Mouse (Mus musculus) thymus, adult 2 months (tissue): ENCODE data around the gene Vmn1r151. TPM values are rescaled to one million over a fixed set of nuclear protein-coding genes. Genes with fewer than 3 reads are reported as not detected.
"Not testable (repeated sequence)": the region's sequence is repeated elsewhere in the genome, so short reads cannot be mapped to it uniquely, and the experiment has no call there.

Experiments
- DNase-seq: peaks from one replicate; pipeline ENCODE4 v3.0.0; 2021
- H3K27ac ChIP-seq: fragments of 200-500 bp; 2 replicates; pipeline ENCODE4 v1.5.1; 2012; ENCODE audit warnings: low read length, control low read depth; ENCODE audit not compliant: control insufficient read depth, insufficient read depth
- H3K27me3 ChIP-seq: fragments of 200-500 bp; 2 replicates; pipeline ENCODE4 v1.6.1; 2012; ENCODE audit warnings: mild to moderate bottlenecking, low read length, moderate library complexity, mixed read lengths; ENCODE audit not compliant: control insufficient read depth, insufficient read depth
- H3K36me3 ChIP-seq: fragments of 200-500 bp; 2 replicates; pipeline ENCODE4 v1.6.1; 2012; ENCODE audit warnings: mild to moderate bottlenecking, low read length, moderate library complexity; ENCODE audit not compliant: control insufficient read depth, insufficient read depth
- H3K4me1 ChIP-seq: fragments of 200-500 bp; replicated peaks from 2 replicates; pipeline ENCODE4 v1.6.1; 2012; ENCODE audit warnings: low read length; ENCODE audit not compliant: control insufficient read depth, insufficient read depth
- H3K4me3 ChIP-seq: fragments of 200-500 bp; 2 replicates; pipeline ENCODE4 v1.5.1; 2012; ENCODE audit warnings: mild to moderate bottlenecking, low read length, control low read depth, moderate library complexity; ENCODE audit not compliant: control insufficient read depth, insufficient read depth
- whole genome bisulfite sequencing: fragments of 180-500 bp; shearing (Covaris S2); methylation state at CpG from one replicate; pipeline ENCODE4 v1.1.7; 2018; 5-methylcytosine and 5-hydroxymethylcytosine counted together
- polyA plus RNA-seq: library from polyadenylated mRNA; depleted of rRNA; stranded (reverse); fragments of >200 nt; gene quantifications from 2 replicates; pipeline ENCODE4 v1.2.3, GENCODE M21; 2012; rRNA removed

Vmn1r151 gene
- polyA plus RNA-seq, result not detected in 2 replicates

DNA sequence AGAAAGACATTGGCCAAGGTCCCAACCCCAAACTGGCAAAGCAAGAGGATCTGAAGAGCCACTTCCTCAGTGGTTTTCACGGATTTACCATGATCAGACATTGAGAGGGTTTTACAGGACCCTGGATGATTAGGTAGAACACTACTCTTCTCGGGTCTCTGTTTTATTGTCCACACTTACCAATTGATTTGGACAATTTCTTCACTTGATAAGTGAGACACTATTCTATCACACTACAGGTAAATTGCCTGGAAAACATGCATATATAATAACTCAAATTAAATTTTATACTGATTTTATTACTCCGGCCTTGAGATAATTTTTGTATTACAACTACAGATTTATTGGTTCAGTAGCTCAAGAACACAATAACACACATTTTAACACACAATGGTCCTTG, at the start of gene Vmn1r151:
Gene Vmn1r151, minus strand, starts transcription at position 101 of the 400 bp plus-strand sequence.
- not testable (repeated sequence) for H3K4me3 ChIP-seq, H3K27me3 ChIP-seq, DNase-seq, H3K4me1 ChIP-seq, H3K27ac ChIP-seq, H3K36me3 ChIP-seq
- WGBS, result 60% methylated on average over 2 of the region's 3 CpGs

GRCm38 (mm10) chr7:22534787-22535186, 35.3 kb upstream of the Vmn1r151 start, which contains the start of gene Gm8677:
Gm8677 (minus strand) TSS chr7:22534887.
- WGBS, result no CpG with 5 or more reads among the region's 1 CpGs
- not testable (repeated sequence) for H3K4me1 ChIP-seq

GRCm38 (mm10) chr7:22522667-22523066, 23.2 kb upstream of the Vmn1r151 start, which contains the start of gene Vmn1r152:
Vmn1r152 (plus strand) TSS chr7:22522967.
- not testable (repeated sequence) for H3K4me1 ChIP-seq, H3K27ac ChIP-seq, H3K36me3 ChIP-seq, H3K4me3 ChIP-seq, DNase-seq, H3K27me3 ChIP-seq
- WGBS, result no CpG with 5 or more reads among the region's 3 CpGs

More at GRCm38 (mm10) chr7:22534787-22535186, 35.3 kb upstream of the Vmn1r151 start, which contains the start of gene Gm8677:
- H3K27me3 ChIP-seq, H3K27ac ChIP-seq, DNase-seq, H3K36me3 ChIP-seq, H3K4me3 ChIP-seq: not testable (repeated sequence)

DNA sequence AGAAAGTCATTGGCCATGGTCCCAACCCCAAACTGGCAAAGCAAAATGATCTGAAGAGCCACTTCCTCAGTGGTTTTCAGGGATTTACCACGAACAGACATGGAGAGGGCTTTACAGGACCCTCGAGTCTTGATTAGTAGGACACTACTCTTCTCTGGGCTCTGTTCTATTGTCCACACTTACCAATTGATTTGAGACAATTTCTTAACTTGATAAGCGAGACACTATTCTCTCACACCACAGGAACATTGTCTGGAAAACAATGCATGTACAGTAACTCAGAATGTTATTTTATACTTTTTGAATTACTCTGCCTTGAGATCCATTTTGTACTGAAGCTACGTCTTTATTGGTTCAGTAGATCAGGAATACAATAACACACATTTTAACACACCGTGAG, 35.5 kb downstream of the Vmn1r151 start, which contains the start of gene Gm10665:
Gene Gm10665, minus strand, starts transcription at position 101 of the 400 bp plus-strand sequence.
- no CpG with 5 or more reads among the region's 5 CpGs for WGBS
- not testable (repeated sequence) for H3K36me3 ChIP-seq

More for the DNA sequence above, 35.5 kb downstream of the Vmn1r151 start, which contains the start of gene Gm10665:
- H3K4me3 ChIP-seq, DNase-seq, H3K27ac ChIP-seq, H3K27me3 ChIP-seq, H3K4me1 ChIP-seq: not testable (repeated sequence)

Other genes with a start within 250 kb of the Vmn1r151 start
- gene Gm4187, start 170.0 kb downstream of the Vmn1r151 start, polyA plus RNA-seq, result not detected in 2 replicates
- not detected in 2 replicates for gene Gm8660, start 128.6 kb downstream of the Vmn1r151 start, polyA plus RNA-seq
- not detected in 2 replicates for gene Vmn1r148, start 86.1 kb downstream of the Vmn1r151 start, polyA plus RNA-seq
- not detected in 2 replicates for gene Vmn1r149, start 61.4 kb downstream of the Vmn1r151 start, polyA plus RNA-seq
- not detected in 2 replicates for gene Gm10665, start 35.6 kb downstream of the Vmn1r151 start, polyA plus RNA-seq
- gene Vmn1r152, start 23.3 kb upstream of the Vmn1r151 start, polyA plus RNA-seq, result not detected in 2 replicates
- gene Gm8677, start 35.2 kb upstream of the Vmn1r151 start, polyA plus RNA-seq, result not detected in 2 replicates
- gene Gm4201, start 65.7 kb upstream of the Vmn1r151 start, polyA plus RNA-seq, result not detected in 2 replicates
- not detected in 2 replicates for gene Gm4565, start 88.4 kb upstream of the Vmn1r151 start, polyA plus RNA-seq
- not detected in 2 replicates for gene Vmn1r155, start 158.3 kb upstream of the Vmn1r151 start, polyA plus RNA-seq
- not detected in 2 replicates for gene Gm8693, start 192.6 kb upstream of the Vmn1r151 start, polyA plus RNA-seq
- not detected in 2 replicates for gene Gm4567, start 220.0 kb upstream of the Vmn1r151 start, polyA plus RNA-seq